Mouse (Mus musculus): ENCODE data around the gene Gm17018.

- no peak for TF ChIP-seq CTCF (IDR thresholded peaks at IDR 0.05; ENCODE audit: low read depth)
- TF ChIP-seq EP300 (IDR thresholded peaks at IDR 0.05; ENCODE audit: low read depth) = no peak
Measured at GRCm38 (mm10) chr19:45578976-45579375, 18.6 kb downstream of the Gm17018 start.
